Mouse (Mus musculus): ENCODE data around the gene Espnl. TPM values are rescaled to one million over a fixed set of nuclear protein-coding genes. Genes with fewer than 3 reads are reported as not detected.

Gene Espnl
- polyA plus RNA-seq, 1 experiment from 2014 or later, result not detected

DNA sequence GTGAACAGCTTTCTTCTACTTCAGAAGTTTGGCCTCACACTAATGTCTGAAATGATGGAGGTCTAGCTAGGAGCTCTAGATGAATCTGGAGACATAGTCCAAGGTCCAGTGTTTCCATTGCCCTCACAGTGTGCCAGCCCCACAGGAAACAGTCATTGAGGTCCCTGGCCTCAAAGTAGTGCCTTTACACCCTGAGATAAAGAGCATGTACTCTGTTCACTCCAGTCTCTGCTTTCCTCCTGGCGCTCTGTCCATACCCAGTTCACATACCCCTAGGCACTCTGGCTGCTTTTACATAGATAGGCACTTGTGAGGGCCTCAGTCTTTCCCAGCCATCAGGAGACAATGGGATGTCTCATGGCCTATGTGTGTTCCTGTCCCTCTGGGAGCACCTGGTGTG is 32.5 kb upstream of the Espnl start:
- peaks cover 69% of the 10 kb centered on the region for H3K36me3 ChIP-seq (ENCODE audit: control insufficient read depth, insufficient read depth, low read length)
- no peak overlapping the region for H3K4me2 ChIP-seq (ENCODE audit: low read length)
- no peaks in the 10 kb centered on the region for H3K27me3 ChIP-seq (ENCODE audit: control insufficient read depth, insufficient read depth, low read length)
- no peak for ATAC-seq (ENCODE audit: insufficient number of reproducible peaks, insufficient read depth, low FRiP score, low read depth)
- no peak overlapping the region; the same call in 1 of the 2 replicates for H3K9ac ChIP-seq (ENCODE audit: low read length)
- H3K9me3 ChIP-seq (ENCODE audit: control insufficient read depth, low read length), result no peaks in the 10 kb centered on the region
- H3K4me3 ChIP-seq (ENCODE audit: control insufficient read depth in 1 of 2, insufficient read depth in 1 of 2, low read depth in 1 of 2, low read length in 2 of 2), result no peak overlapping the region
- H3K27ac ChIP-seq (replicated peaks in 1 of 2; ENCODE audit: control insufficient read depth in 1 of 2, insufficient read depth in 1 of 2, low read depth in 2 of 2, low read length in 2 of 2), result no peak overlapping the region
- 97% methylated on average over 1 of the region's 1 CpGs for WGBS
- no peaks in the 10 kb centered on the region for H3K4me1 ChIP-seq (ENCODE audit: control insufficient read depth in 2 of 2, insufficient read depth in 2 of 2, low read length in 2 of 2)

DNA sequence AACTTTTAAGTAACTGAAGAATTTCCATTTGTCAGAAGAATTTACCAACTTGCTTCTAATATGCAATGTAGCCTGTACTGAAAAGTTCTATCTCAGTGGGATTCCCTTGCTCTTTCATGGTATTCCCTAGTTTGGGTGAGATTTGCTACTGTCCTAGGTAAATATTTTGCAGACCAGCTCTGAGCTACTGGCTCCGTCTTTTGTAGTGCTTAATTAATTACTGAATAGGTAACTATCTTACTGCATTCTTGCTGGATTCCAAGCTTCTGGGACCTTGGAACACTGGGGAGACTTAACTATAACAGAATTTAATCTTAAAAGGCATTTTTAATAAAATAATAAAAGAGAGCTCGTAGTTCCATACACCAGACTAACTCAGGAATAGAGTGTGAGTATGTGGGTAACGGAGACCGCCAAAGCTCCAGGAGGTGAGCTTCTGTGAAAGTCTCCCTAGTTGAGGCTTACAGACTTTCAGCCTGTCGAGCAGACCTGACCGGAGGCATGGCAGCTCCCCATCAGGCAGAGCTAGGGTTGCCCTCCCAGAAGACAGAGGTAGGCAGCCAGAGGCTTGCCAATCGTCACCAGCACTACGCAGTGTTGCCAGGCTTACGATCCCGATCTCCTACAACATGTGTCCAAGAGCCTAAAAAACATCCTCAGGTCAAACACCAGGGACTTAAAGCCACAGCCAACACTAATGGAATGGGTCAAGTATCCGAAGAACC is 29.6 kb upstream of the Espnl start:
- 94% methylated on average over 11 of the region's 11 CpGs for WGBS
- ATAC-seq (ENCODE audit: insufficient number of reproducible peaks, insufficient read depth, low FRiP score, low read depth), result no peak
- H3K9me3 ChIP-seq (ENCODE audit: control insufficient read depth, low read length), result no peaks in the 10 kb centered on the region

DNA sequence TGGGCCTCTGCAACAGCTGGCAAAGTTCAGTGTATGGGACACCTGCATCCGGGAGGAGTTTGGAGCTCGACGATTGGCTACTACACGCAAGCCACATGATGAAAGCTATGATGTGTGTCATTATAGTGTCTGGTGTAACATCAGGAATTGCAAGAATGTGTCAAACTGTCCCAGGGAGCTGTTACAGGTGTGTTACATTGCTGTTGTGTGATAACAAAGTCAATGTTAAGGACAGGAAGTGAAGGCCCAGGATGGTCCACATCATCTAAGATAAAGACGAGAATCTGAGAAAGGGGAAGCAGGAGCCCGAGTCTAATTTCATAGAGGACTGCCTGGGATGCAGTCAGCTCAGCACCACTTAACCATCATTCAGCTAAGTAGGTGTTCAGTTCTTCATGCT is 26.3 kb upstream of the Espnl start:
- 87% methylated on average over 6 of the region's 6 CpGs for WGBS

More for the DNA sequence above, 29.6 kb upstream of the Espnl start:
- Histone ChIP-seq H3K4me1 (ENCODE audit: control insufficient read depth in 2 of 2, insufficient read depth in 2 of 2, low read length in 2 of 2) (no peaks in the 10 kb centered on the region), H3K36me3 (ENCODE audit: control insufficient read depth, insufficient read depth, low read length) (peaks cover 41% of the 10 kb centered on the region), H3K27ac (replicated peaks in 1 of 2; ENCODE audit: control insufficient read depth in 1 of 2, insufficient read depth in 1 of 2, low read depth in 2 of 2, low read length in 2 of 2) (no peak overlapping the region), H3K4me3 (ENCODE audit: control insufficient read depth in 1 of 2, insufficient read depth in 1 of 2, low read depth in 1 of 2, low read length in 2 of 2) (no peak overlapping the region), H3K4me2 (ENCODE audit: low read length) (no peak overlapping the region), H3K27me3 (ENCODE audit: control insufficient read depth, insufficient read depth, low read length) (no peaks in the 10 kb centered on the region), H3K9ac (ENCODE audit: low read length) (no peak overlapping the region)

DNA sequence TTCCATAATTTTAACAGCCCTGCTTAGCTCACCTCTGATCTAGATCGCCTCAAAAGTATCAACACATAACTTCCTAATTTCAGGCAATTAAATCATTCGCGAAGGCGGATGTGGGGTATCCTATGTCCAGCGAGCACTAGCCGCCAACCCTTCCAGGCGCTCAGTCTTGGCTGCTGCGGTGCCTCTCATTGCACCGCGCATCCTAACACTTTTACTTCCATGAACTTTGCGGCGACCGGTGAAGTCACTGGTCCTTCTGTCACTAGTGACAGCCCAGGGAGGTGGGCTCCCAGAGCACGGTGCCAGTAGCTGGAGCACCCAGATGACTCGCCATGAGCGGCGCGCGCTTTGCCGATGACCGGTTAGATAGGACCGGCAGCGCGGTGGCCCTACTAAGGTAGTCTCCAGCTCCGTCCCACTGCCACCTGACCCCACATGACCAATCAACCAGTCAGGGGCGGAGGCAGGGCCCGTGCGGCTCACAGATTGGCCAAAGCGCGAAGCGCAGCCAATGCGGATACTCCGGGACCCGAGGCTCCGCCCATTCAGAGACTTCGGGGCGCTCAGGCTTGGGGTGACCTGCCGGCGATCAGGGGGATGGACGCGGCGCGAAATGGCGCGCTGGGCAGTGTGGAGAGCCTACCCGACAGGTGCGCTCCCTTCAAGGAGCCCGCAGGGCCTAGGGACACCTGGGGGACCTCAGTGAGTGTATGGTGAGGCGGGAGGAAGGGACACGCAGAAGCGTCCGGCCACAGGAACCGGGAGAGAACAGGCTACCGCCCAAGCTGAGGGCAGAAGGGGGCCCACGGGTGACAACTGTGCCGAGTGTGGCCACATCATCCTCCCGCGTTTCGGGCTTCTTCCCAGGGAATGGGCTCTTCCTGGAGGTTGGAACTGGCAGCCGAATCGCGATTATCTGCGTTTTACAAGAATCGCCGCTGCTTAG is 23.8 kb upstream of the Espnl start, which contains the start of gene Scly:
Gene Scly (plus strand): TSS at position 540 of the 946 bp plus-strand sequence.
- WGBS, result under 1% methylated on average over 59 of the region's 65 CpGs
- peak within 1 kb of the TSS; percentile 81 to 99 for H3K4me3 ChIP-seq (ENCODE audit: control insufficient read depth in 1 of 2, insufficient read depth in 1 of 2, low read depth in 1 of 2, low read length in 2 of 2)
- ATAC-seq (ENCODE audit: insufficient number of reproducible peaks, insufficient read depth, low FRiP score, low read depth), result peak; percentile 98
- no peaks in the 10 kb centered on the region for H3K9me3 ChIP-seq (ENCODE audit: control insufficient read depth, low read length)
- H3K27me3 ChIP-seq (ENCODE audit: control insufficient read depth, insufficient read depth, low read length), result no peaks in the 10 kb centered on the region
- H3K9ac ChIP-seq (ENCODE audit: low read length), result peak within 1 kb of the TSS; percentile 86
- H3K27ac ChIP-seq (replicated peaks in 1 of 2; ENCODE audit: control insufficient read depth in 1 of 2, insufficient read depth in 1 of 2, low read depth in 2 of 2, low read length in 2 of 2), result 0 out of 4 replicates have a peak within 1 kb of the TSS, but pooled peaks of 1 of the 2 experiments have one; percentile 10
- H3K36me3 ChIP-seq (ENCODE audit: control insufficient read depth, insufficient read depth, low read length), result peaks cover 10% of the 10 kb centered on the region
- H3K4me1 ChIP-seq (ENCODE audit: control insufficient read depth in 2 of 2, insufficient read depth in 2 of 2, low read length in 2 of 2), result peaks cover 4 to 5% of the 10 kb centered on the region in 2 experiments; a peak in 2 of 4 replicates
- H3K4me2 ChIP-seq (ENCODE audit: low read length), result peak within 1 kb of the TSS; percentile 75

More for the DNA sequence above, 26.3 kb upstream of the Espnl start:
- H3K27me3 ChIP-seq (ENCODE audit: control insufficient read depth, insufficient read depth, low read length), result no peaks in the 10 kb centered on the region
- H3K4me3 ChIP-seq (ENCODE audit: control insufficient read depth in 1 of 2, insufficient read depth in 1 of 2, low read depth in 1 of 2, low read length in 2 of 2), result no peak overlapping the region
- no peak for ATAC-seq (ENCODE audit: insufficient number of reproducible peaks, insufficient read depth, low FRiP score, low read depth)
- no peaks in the 10 kb centered on the region for H3K9me3 ChIP-seq (ENCODE audit: control insufficient read depth, low read length)
- H3K4me2 ChIP-seq (ENCODE audit: low read length), result no peak overlapping the region
- H3K27ac ChIP-seq (replicated peaks in 1 of 2; ENCODE audit: control insufficient read depth in 1 of 2, insufficient read depth in 1 of 2, low read depth in 2 of 2, low read length in 2 of 2), result no peak overlapping the region
- no peak overlapping the region for H3K9ac ChIP-seq (ENCODE audit: low read length)
- peaks cover 4 to 5% of the 10 kb centered on the region in 2 experiments; a peak in 2 of 4 replicates for H3K4me1 ChIP-seq (ENCODE audit: control insufficient read depth in 2 of 2, insufficient read depth in 2 of 2, low read length in 2 of 2)
- H3K36me3 ChIP-seq (ENCODE audit: control insufficient read depth, insufficient read depth, low read length), result peaks cover 12% of the 10 kb centered on the region; the same call in 1 of the 2 replicates

DNA sequence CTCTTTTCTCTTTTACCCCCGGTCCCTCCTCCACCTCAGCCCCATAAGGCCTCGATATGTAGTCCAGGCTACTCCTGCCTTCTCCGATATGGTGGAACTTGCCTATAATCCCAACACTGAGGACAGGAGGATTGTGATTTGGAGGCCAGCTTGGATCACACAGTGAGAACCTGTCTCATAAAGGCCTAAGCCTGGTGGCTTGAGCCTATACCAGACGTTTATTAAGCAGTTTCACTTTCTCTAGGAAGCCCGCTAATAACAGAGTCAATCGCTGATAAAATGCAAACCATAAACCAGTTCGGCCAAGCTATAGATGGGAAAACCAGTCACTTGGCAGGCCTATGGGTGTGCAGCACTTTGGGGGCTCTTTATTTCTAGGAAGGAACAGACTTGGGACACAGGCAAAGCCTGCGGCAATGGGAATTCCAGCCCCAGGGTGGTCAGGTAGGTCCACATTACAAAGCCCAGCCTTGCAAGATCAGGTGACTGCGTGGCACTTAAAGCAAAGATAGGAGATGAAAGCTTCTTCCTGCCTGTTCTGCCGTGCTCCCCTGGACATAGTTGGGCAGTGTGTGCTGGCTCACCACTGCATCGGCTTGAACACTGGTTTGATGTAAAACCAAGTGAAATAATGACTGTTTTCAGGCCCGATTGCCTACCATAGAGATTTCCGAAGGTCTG is 22.7 kb upstream of the Espnl start:
- Histone ChIP-seq H3K9ac (ENCODE audit: low read length) (peak overlapping the region; percentile 86), H3K27me3 (ENCODE audit: control insufficient read depth, insufficient read depth, low read length) (no peaks in the 10 kb centered on the region), H3K4me3 (ENCODE audit: control insufficient read depth in 1 of 2, insufficient read depth in 1 of 2, low read depth in 1 of 2, low read length in 2 of 2) (peak overlapping the region; percentile 81 to 99), H3K27ac (replicated peaks in 1 of 2; ENCODE audit: control insufficient read depth in 1 of 2, insufficient read depth in 1 of 2, low read depth in 2 of 2, low read length in 2 of 2) (no peak overlapping the region), H3K9me3 (ENCODE audit: control insufficient read depth, low read length) (no peaks in the 10 kb centered on the region), H3K4me1 (ENCODE audit: control insufficient read depth in 2 of 2, insufficient read depth in 2 of 2, low read length in 2 of 2) (peaks cover 4 to 5% of the 10 kb centered on the region in 2 experiments; a peak in 2 of 4 replicates), H3K36me3 (ENCODE audit: control insufficient read depth, insufficient read depth, low read length) (peaks cover 9% of the 10 kb centered on the region), H3K4me2 (ENCODE audit: low read length) (peak overlapping the region; percentile 75)
- 74% methylated on average over 13 of the region's 13 CpGs for WGBS
- ATAC-seq (ENCODE audit: insufficient number of reproducible peaks, insufficient read depth, low FRiP score, low read depth), result no peak

DNA sequence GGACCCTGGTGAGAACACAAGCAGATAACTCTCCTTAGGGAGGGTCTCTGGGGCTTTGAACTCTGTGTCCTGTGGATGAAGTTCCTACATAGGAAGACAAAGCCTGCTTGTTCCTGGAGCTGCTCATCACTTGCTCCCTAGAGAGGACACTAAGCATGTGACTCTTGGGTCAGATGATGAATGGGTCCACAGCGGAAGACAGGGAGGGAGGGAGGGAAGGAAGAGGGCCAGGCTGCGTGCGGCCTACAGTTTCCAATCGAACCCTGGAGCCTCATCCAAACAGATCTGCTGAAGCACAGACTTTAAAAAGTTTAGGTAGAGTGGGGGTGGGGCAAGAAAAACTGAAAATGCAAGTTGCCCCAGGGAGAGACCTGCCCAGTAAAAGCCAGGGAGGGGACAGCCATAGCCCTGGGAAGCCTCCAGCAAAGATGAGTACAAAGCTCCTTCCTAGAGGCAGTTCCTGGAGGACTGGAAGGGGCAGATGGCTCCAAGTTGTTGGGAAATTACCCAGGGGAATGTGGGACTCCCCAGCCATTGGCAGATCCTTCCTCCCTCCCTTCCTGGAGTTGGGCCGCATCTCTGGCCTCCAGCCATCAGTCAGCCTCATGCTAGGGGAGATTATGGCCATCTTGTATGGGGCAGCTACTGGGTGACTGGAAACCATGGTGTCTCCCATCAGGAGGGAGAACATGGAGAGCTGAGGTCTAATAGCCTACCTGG is 22.0 kb upstream of the Espnl start:
- no peak overlapping the region for H3K27ac ChIP-seq (replicated peaks in 1 of 2; ENCODE audit: control insufficient read depth in 1 of 2, insufficient read depth in 1 of 2, low read depth in 2 of 2, low read length in 2 of 2)
- no peaks in the 10 kb centered on the region for H3K27me3 ChIP-seq (ENCODE audit: control insufficient read depth, insufficient read depth, low read length)
- peaks cover 4 to 5% of the 10 kb centered on the region in 2 experiments; a peak in 2 of 4 replicates for H3K4me1 ChIP-seq (ENCODE audit: control insufficient read depth in 2 of 2, insufficient read depth in 2 of 2, low read length in 2 of 2)
- no peak overlapping the region for H3K4me2 ChIP-seq (ENCODE audit: low read length)
- no peaks in the 10 kb centered on the region for H3K9me3 ChIP-seq (ENCODE audit: control insufficient read depth, low read length)
- 73% methylated on average over 5 of the region's 5 CpGs for WGBS
- no peak overlapping the region for H3K4me3 ChIP-seq (ENCODE audit: control insufficient read depth in 1 of 2, insufficient read depth in 1 of 2, low read depth in 1 of 2, low read length in 2 of 2)
- peaks cover 14% of the 10 kb centered on the region for H3K36me3 ChIP-seq (ENCODE audit: control insufficient read depth, insufficient read depth, low read length)
- no peak overlapping the region for H3K9ac ChIP-seq (ENCODE audit: low read length)
- ATAC-seq (ENCODE audit: insufficient number of reproducible peaks, insufficient read depth, low FRiP score, low read depth), result no peak

Data from heart, embryonic 14.5 days (tissue).